Mouse (Mus musculus) myocyte (in vitro differentiated cells): ENCODE measurements around the gene Midn.

ENCODE experiments used
- CEBPB ChIP-seq: IDR thresholded peaks from 2 replicates; pipeline ENCODE4 v1.6.1; 2011; ENCODE audit warnings: mild to moderate bottlenecking, moderate library complexity; ENCODE audit not compliant: poor library complexity, insufficient read depth, severe bottlenecking
- E2F4 ChIP-seq: IDR thresholded peaks from one replicate; pipeline ENCODE4 v1.6.1; 2011; ENCODE audit warnings: mild to moderate bottlenecking, control low read depth, moderate library complexity; ENCODE audit not compliant: insufficient read depth
- MAX ChIP-seq: IDR thresholded peaks from one replicate; pipeline ENCODE4 v1.6.1; 2011; ENCODE audit warnings: low read depth, mild to moderate bottlenecking, control low read depth
- MYOD1 ChIP-seq, 3 experiments: IDR thresholded peaks; one replicate each; pipeline ENCODE4 v1.6.1; 2011; ENCODE audit warnings: control low read depth in 2 of 3, low read depth in 2 of 3, mild to moderate bottlenecking in 2 of 3, moderate library complexity in 1 of 3; ENCODE audit not compliant: insufficient read length in 2 of 3, control insufficient read depth in 1 of 3
- POLR2A ChIP-seq: IDR thresholded peaks from one replicate; pipeline ENCODE4 v1.6.1; 2011; ENCODE audit warnings: low read depth, mild to moderate bottlenecking, control low read depth, moderate library complexity; ENCODE audit not compliant: insufficient read length
- POLR2AphosphoS2 ChIP-seq: IDR thresholded peaks from one replicate; pipeline ENCODE4 v1.6.1; 2011; ENCODE audit warnings: low read depth, control low read depth; ENCODE audit not compliant: insufficient read length
- REST ChIP-seq: IDR thresholded peaks from one replicate; pipeline ENCODE4 v1.6.1; 2011; ENCODE audit warnings: mild to moderate bottlenecking, control low read depth, moderate library complexity; ENCODE audit not compliant: insufficient read depth, insufficient read length
- SRF ChIP-seq: IDR thresholded peaks from one replicate; pipeline ENCODE4 v1.6.1; 2011; ENCODE audit warnings: low read depth; ENCODE audit not compliant: control insufficient read depth, insufficient read length
- TCF12 ChIP-seq: IDR thresholded peaks from one replicate; pipeline ENCODE4 v1.6.1; 2011; ENCODE audit warnings: mild to moderate bottlenecking, control low read depth; ENCODE audit not compliant: poor library complexity, insufficient read depth, severe bottlenecking

- no peak for TF ChIP-seq MAX
- TF ChIP-seq POLR2A, result no peak
- TF ChIP-seq POLR2AphosphoS2, result no peak
- no peak for TF ChIP-seq TCF12
- no peak for TF ChIP-seq SRF
- no peak for TF ChIP-seq REST
- no peak for TF ChIP-seq CEBPB
- no peak for TF ChIP-seq MYOD1 (IDR thresholded peaks at IDR 0.05; ENCODE audit: control insufficient read depth in 1 of 3, insufficient read length in 2 of 3, low read depth in 2 of 3)
- no peak for TF ChIP-seq E2F4
Measured at GRCm38 (mm10) chr10:80194441-80194840, 46.4 kb downstream of the Midn start.
